Mouse (Mus musculus) monocyte, adult 59 days (primary cell): ENCODE results near the gene B4galt2. TPM values are rescaled to one million over a fixed set of nuclear protein-coding genes. Genes with fewer than 3 reads are reported as not detected.

ENCODE experiments used
- total RNA-seq, 2 experiments: library from RNA; stranded (reverse); gene quantifications; one replicate each; pipeline ENCODE4 v1.2.4; 2023

B4galt2 gene
- not detected for total RNA-seq

DNA sequence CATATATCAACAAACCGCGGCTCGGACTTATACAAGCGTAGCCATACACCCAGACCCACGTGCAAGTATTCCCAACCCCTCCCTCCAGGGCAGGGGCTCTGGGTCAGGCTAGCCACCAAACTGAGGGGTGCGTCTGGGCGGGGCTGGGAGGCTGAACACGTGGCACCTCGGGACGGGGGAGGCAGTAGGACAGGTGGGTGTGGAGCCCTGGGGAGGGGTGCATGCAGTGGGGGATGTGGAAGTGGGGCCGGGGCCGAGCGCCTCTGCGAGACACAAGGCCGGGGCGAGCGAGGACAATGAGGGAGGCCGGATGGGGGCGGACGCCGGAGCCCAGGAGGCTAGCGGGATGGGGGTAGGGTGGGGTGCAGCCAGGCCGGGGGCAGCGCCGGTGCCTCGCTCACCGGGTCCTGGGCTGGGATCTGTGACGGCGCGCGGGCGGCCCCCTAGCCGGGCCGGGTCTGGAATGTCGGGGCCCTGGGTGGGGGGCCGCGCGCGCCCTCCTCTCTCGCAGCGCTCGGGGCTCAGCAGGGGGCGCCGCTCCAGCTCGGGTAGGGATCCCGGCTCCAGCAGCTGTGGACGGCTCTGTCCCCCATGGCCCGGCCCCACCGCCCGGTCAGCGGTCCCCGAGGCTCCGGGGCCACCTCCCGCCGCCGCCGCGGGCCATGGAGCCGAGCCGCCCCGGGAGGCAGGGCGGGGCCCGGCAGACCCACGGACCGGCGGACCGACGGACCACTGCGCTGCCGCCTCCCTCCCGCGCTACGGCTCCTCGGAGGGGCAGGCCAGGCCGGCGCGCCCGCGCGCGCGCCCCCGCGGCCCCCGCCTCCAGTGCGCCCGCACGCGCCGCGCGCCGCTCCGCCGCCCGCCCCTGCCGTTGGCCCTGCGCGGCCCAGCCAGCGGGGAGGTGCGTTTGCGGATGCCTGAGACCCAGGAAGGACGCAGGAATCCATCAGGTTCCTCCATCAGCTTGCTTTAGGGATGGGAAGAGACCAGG is at the start of gene B4galt2:
Gene B4galt2, minus strand, starts transcription at position 787 of the 991 bp plus-strand sequence.

DNA sequence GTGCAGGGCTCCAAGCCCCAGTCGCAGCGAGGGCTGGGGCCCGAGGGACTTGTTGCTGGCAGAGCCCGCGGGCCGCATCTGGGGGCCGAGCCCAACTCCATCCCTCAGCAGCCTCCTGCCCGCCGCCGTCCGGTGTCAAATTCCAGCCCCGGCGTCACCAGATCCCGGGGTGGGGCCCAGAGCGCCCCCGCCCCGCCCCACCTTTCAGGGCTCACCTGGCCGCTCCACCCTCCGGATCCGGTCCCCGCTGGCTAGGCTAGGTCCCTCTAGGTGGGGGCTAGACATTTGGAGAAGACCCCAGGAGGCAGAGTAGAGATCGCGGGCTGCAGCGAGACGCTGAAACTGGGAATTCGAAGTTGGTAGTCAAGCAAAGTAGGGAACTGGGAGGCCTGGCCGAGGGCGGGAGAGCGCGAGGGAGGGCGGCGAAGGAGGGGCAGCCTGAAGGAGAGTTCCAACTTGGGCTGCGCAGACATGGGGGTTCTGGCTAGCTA is 46.1 kb upstream of the B4galt2 start, which contains the start of gene Artn:
Gene Artn, minus strand, starts transcription at position 373 of the 491 bp plus-strand sequence.

DNA sequence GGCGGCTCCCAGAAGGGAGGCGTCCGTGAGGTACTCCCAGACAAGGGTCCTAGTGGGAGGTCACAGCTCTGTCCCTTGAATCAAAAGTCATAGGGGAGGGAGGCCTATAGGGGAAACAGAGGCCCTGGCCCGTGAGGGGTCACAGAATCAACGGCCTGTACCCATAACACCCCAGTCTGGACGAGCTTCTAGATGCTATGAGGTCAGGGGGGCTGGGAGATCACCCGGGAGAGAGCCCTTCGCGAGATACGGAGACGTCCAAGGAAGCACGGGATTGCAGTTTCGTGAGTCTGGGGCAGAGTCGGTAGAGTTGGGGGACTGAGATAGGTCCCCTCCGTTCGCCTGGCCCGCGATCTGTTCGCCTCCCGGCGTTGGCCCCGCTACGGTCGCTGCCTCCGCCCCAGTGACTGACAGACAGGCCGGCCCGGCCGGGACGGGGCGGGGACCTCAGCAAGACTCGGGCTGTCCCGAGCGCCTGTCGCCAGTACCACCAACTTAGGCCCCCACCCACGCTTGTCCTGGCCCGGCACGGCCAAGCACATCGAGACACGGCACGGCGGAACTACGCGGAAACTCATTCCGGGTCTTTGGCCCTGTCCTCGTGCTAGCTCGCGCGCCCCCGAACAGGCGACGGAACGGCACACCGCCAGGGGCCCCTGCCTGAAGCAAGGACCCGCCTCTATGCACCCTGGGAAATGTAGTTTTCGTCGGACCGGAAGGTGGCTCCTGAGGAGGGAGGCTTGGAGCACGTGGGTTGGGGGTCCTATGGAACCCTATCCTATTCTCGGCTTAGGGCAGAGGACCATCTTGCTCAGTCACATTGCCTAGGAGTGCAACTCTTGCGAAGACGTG is 31.5 kb upstream of the B4galt2 start, which contains the start of gene Ipo13:
Gene Ipo13, minus strand, starts transcription at position 409 of the 852 bp plus-strand sequence.

DNA sequence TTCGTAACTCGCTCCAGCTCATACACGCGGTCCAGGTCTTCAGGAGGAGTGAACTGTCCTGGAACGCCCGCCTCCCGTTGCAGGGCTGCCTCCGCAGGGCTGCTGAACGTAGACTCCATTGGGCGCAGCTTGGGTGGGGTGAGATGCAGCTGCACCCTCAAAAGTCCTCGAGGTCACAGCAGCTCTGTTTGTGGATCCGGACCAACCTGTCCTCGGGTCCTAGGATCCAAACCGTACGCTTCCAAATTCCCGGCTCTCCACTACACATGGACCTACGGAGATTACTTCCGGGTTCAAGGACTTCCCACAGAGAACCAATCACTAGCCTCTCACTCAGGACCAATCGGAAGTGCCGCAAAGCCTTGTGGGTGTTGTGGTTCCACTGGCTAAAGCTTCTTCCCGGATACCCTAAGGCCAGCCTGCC is 8.5 kb upstream of the B4galt2 start, which contains the start of gene Dph2:
Gene Dph2, minus strand, starts transcription at position 295 of the 424 bp plus-strand sequence.

DNA sequence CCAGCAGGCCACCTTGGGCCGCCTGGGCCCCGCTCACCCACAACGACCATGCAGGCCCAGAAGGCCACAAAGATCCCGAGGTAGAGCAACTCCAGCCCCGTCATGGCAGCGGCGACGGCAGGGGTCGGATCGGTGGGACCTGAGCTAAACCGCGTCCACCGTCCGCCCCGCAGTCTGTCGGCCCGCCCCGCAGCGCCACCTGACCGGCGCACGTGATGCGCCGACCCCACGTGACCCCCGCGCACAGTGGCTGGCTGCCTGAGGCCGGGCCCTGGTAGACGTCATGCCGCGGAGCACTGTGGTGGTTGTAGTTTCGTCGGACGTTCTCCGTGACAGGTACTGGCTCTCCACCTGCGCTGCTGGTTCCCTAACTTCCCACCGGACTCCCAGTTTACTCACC is 3.8 kb upstream of the B4galt2 start, which contains the start of gene Atp6v0b:
Gene Atp6v0b, minus strand, starts transcription at position 201 of the 400 bp plus-strand sequence.

DNA sequence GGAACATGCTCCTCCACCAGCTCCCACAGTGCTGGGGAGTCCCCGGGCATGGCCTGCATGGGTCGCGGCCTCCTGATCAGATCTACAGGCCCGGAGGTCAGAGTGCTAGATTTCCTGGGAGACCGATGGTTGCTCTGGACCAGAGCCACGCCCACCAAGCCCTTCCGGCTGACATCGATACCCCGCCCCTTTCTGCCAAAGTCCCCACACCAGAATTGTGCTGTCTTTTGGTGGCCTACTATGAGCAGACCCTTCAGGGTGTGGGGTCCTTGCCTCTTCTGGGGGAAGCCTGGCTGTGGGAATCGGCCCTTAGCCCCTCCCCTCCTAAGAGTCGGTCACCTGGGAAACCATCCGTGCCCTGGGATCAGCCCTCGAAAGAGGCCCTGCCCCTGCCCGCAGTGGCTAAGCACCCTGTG is 10.8 kb downstream of the B4galt2 start, which contains the start of gene Ccdc24:
Gene Ccdc24, minus strand, starts transcription at position 87 of the 416 bp plus-strand sequence.

DNA sequence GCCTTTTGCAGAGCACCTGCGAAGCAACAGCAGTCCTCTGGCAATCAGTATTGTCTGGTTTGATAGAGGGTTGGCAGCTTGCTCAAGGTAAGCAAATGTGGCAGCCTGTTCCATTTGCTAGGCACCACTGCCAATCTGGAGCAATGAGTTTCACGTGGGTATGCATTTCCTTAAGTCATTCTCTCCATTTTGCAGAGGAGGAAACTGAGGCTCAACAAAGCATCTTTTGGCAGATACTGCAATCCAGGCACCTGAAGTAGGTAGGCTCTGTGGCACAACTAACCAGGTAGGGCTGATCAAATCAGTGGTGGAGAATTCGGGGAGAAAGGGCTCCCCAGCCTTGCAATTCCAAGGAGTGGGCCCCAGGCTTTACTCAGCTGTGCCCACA is 48.8 kb downstream of the B4galt2 start, which contains the start of gene Slc6a9:
Gene Slc6a9, plus strand, starts transcription at position 50 of the 388 bp plus-strand sequence.

Other genes with a start within 250 kb of the B4galt2 start
- gene Dmap1, start 201.2 kb downstream of the B4galt2 start, total RNA-seq: 10 to 100 TPM; 15.3 to 16.3 TPM
- not detected for gene Gm12845, start 159.1 kb downstream of the B4galt2 start, total RNA-seq
- gene Klf17, start 117.8 kb downstream of the B4galt2 start, total RNA-seq: not detected
- gene Slc6a9, start 49.0 kb downstream of the B4galt2 start, total RNA-seq: 10 to 100 TPM in 1 of 2 experiments, 1 to 10 TPM in 1; 8.7 to 11.2 TPM
- not detected for gene Ccdc24, start 10.9 kb downstream of the B4galt2 start, total RNA-seq
- gene Atp6v0b, start 3.8 kb upstream of the B4galt2 start, total RNA-seq: 100 to 1,000 TPM; 425 to 463 TPM
- 1 to 10 TPM; 4.3 to 4.6 TPM for gene Dph2, start 8.5 kb upstream of the B4galt2 start, total RNA-seq
- gene Ipo13, start 31.5 kb upstream of the B4galt2 start, total RNA-seq: 10 to 100 TPM; 30.8 to 34.0 TPM
- under 1 TPM in 1 of 2 experiments, not detected in 1; 0.50 TPM for gene Artn, start 46.3 kb upstream of the B4galt2 start, total RNA-seq